Mouse (Mus musculus): Measurements from ENCODE around the gene 4931406C07Rik. TPM values are rescaled to one million over a fixed set of nuclear protein-coding genes. Genes with fewer than 3 reads are reported as not detected.

Gene 4931406C07Rik
- total RNA-seq, 2 experiments from 2014 or later: 5.9 to 6.7 TPM

GRCm38 (mm10) chr9:15298451-15298850 lies 7.8 kb downstream of the 4931406C07Rik start:
- intact Hi-C loops (cut with DNase I; ENCODE audit: low total_unique reads): no loop called here
- no peak for DNase-seq

- intact Hi-C loops (cut with DNase I; ENCODE audit: low total_unique reads): no loop called here
These were observed 9.1 kb downstream of the 4931406C07Rik start for GRCm38 (mm10) chr9:15297112-15297511.

GRCm38 (mm10) chr9:15289251-15289650 lies 17.0 kb downstream of the 4931406C07Rik start:
- intact Hi-C loops (cut with DNase I; ENCODE audit: low total_unique reads): no loop called here
- no peak for DNase-seq

More at GRCm38 (mm10) chr9:15297112-15297511, 9.1 kb downstream of the 4931406C07Rik start:
- DNase-seq: no peak

DNA sequence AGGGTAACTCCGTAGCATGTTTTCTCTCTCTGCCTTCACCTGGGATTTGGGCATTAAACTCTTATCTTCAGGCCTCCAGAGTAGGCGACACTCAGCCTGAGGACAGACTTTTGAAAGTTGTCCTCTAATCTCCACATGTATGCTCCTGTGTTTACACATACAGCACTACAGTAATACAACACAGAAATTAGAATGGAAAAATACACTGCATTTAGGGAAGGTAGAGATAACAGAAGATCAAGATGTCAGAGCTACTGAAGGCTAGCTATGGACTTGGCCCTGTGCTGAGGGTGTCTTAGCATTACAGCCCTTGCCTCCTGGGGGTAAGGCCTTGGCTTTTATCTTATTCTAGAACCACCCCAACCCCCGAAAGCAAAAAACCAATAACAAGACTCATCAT lies 17.8 kb downstream of the 4931406C07Rik start:
- intact Hi-C loops (cut with DNase I; ENCODE audit: low total_unique reads): no loop called here
- no peak for DNase-seq

DNA sequence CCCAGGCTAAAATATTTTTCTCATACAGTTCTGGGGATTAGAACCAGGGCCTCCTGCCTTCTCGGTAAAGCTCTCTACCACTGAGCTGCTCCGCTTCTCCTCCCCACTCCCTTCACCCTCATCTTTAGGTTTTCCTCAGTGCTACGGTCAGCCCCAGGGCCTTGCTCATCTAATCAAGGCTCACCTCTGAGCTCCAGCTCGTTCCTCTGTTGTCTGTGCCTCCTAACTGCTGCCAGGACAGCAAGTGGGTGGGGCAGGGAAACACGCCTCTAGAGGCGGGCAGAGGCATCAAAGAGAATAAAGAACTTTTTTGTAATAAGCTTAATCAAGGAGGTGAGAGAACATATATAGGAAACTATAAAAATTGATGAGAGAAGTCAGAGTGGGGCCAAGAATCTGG lies 18.4 kb downstream of the 4931406C07Rik start:
- no peak for DNase-seq
- intact Hi-C loops (cut with DNase I; ENCODE audit: low total_unique reads): no loop called here

- intact Hi-C loops (cut with DNase I; ENCODE audit: low total_unique reads): no loop called here
- DNase-seq: no peak
These were observed 20.8 kb downstream of the 4931406C07Rik start for GRCm38 (mm10) chr9:15285443-15285842.

GRCm38 (mm10) chr9:15280491-15280879 lies 25.8 kb downstream of the 4931406C07Rik start:
- no peak for DNase-seq

DNA sequence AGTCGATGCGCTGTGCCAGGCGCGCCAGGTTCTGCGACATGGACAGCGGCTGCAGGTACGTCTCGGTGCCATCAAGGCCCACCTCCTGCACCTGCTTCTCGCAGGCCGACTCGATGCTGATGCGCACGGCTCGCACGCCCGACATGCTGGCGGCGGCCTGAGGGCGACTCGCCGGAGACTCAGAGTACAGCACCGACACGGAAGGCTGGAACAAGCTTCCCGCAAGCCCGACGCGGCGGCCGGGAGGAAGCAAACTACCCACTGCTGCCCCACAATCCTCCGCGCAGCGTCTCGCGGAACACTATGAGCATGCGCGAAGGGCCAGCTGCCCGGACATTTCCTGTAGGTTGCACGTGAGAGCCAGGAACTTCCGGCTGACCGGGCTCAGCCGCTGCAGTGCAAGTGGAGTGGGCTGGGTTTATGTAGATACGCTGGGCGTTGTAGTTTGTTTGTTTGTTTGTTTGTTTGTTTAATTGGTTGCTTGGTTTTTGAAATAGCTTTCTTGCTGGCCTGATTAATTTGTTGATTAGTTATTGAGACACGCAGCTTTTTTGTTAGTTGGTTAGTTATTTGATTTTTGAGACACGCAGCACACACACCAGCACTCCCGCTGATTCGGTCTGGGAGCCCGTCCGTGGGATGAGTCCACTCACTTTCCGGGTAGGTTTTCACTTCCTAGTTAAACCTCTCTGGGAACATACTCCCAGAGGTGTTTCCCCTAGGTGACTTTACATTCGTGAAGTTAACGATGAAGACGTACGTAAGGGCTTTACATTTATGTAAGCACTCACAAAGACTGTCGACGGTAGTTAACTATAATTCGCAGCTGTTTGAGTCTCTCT lies 26.4 kb downstream of the 4931406C07Rik start, which contains the start of gene Med17:
Med17 (minus strand) TSS at position 283 of the 842 bp plus-strand sequence.
- DNase-seq: peak; percentile 93
- intact Hi-C loops (cut with DNase I; ENCODE audit: low total_unique reads): no loop called here

More at GRCm38 (mm10) chr9:15280491-15280879, 25.8 kb downstream of the 4931406C07Rik start:
- intact Hi-C loops (cut with DNase I; ENCODE audit: low total_unique reads): no loop called here

DNA sequence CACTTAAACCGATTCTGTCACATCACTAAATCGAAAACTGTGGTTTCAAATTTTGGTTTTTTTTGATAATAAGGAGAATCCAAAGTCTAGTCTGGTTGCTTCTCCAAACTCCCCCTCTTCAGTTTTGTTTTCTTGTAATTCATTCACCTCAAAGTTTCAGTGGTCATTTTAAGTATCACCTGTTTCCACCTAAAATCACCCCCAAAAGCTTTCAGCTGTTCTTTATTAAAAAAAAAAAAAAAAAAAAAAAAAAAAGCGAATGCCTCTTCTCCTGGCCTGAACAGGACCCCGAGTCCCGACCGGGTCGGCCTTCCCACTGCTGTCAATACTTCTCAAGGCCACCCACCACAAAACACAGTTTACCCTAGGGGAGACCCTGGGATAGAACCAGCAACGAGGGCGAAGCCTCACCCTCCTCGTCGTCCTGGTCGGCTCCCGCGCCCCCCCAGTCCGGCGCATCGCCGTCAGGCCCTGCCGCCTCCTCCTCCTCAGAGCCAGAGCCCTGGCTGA lies 27.1 kb downstream of the 4931406C07Rik start:
- no peak for DNase-seq
- intact Hi-C loops (cut with DNase I; ENCODE audit: low total_unique reads): no loop called here

GRCm38 (mm10) chr9:15278343-15278742 lies 27.9 kb downstream of the 4931406C07Rik start:
- intact Hi-C loops (cut with DNase I; ENCODE audit: low total_unique reads): no loop called here
- no peak for DNase-seq

DNA sequence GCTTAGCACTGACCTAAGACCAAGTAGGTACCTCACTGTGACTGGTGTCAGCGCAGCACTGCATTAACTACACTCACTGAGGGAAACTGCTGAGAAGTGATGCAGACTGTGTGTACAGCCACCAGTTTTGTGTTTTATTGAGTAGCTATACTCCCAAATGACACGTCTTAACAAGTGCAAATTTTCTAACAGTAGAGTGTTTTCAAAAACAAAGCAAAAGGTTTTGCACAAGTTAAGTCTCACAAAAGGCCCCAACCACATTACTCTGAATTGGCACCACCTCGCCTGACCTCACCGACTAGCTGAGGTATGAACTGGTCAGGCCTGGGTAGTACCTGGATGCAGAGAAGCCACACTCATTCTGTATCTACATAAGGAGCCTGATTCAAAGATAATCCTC lies 29.4 kb downstream of the 4931406C07Rik start:
- DNase-seq: no peak
- intact Hi-C loops (cut with DNase I; ENCODE audit: low total_unique reads): no loop called here

- intact Hi-C loops (cut with DNase I; ENCODE audit: low total_unique reads): no loop called here
- DNase-seq: no peak
These were observed 32.3 kb downstream of the 4931406C07Rik start for GRCm38 (mm10) chr9:15273981-15274380.

DNA sequence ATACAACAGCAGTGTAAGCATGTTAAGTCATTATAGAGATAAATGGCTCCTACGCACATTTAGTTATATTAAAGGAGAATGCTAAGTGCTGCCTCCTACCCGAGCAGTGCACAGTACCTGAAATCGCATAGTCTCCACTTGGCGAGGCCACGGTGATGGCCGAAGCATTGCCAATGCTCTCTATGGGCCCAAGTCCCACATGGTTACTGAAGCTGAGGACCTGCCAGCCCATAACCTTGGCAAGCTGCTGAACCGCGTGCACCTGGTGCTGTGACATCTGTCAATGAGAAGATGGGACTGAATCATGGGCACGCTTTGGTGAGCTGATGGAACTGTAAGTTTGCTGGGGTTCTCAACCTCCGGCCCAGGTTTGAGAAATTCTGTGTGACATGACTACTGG lies 42.8 kb downstream of the 4931406C07Rik start:
- DNase-seq: no peak
- intact Hi-C loops (cut with DNase I; ENCODE audit: low total_unique reads): no loop called here

DNA sequence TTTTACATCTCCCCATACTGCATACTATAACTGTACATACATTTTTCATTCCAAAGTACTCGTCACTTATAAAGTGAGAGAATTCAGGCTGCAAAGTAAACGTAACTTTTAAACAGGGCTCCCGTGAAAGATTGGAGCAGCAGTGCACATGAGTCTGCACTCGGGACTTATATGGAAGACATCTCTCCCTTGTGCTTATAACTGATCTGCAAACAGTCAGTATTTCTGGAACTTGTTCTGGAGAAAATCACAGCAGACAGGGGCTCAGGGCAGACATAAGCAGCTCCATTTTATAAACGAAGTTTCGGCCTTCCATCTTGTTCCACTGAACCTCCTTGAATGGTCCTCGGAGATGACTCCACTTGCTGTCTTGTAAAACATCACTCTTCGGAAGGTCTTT lies 44.3 kb downstream of the 4931406C07Rik start:
- intact Hi-C loops (cut with DNase I; ENCODE audit: low total_unique reads): no loop called here
- no peak for DNase-seq

DNA sequence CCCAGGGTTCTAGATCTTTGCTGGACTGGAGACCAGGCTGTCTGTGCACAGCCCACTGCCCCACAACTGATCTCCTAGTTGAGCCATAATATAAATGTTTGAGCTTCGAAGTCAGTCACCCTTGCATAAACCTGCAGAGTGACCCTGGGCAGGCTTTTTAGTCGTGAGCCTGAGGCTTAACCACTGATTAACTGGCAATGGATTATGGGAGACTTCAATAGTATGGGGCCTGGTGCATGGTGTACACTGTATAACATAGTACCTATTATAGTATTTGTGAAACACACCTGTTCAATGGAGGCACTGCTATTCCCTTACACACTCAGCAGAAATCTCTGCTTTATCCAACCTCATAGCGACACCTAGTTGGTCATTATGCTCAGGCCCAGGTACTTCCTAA lies 50.0 kb downstream of the 4931406C07Rik start:
- intact Hi-C loops (cut with DNase I; ENCODE audit: low total_unique reads): no loop called here
- DNase-seq: no peak

- intact Hi-C loops (cut with DNase I; ENCODE audit: low total_unique reads): no loop called here
- DNase-seq: no peak
These were observed 51.7 kb downstream of the 4931406C07Rik start for GRCm38 (mm10) chr9:15254501-15254900.

DNA sequence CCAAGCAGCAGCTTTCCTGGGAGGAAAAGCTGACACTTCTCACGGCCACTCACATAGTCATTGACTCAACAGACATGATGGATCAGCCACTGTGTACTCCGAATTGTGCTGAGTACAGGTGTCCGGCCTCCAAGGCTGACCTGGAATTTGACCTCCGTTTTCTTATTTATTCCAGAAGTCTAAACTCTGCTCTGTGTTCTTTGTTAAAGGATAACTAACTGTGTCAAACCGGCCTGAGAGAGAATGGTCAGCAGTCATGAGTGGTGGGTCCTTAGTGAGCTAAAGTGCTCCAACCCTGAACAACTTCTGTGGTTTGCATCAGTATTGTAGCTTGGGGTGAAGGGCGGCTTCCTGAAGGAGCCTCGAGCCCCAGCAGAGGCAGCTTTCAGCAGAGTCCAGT lies 54.1 kb downstream of the 4931406C07Rik start:
- intact Hi-C loops (cut with DNase I; ENCODE audit: low total_unique reads): no loop called here
- DNase-seq: no peak

DNA sequence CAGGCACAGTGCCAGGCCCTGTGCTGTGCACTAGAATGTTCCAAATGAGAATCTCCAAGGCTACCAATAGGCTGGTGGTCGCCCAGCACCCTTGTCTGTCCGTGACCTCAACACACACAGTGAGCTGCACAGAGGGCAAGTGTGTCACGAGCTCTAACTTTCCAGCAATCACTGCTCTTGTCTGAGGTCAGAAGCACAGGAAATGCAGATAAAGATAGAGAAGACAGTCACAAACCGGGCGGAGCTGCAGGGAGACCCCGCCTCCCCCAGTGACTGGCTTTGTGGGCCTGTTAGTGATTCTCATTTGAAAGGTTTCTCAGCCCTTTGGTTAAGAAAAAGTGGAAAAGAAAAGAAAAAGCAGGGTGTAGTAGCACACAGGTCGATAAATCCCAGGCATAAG lies 55.9 kb downstream of the 4931406C07Rik start:
- intact Hi-C loops (cut with DNase I; ENCODE audit: low total_unique reads): no loop called here
- DNase-seq: no peak

- DNase-seq: no peak
- intact Hi-C loops (cut with DNase I; ENCODE audit: low total_unique reads): no loop called here
These were observed 60.8 kb downstream of the 4931406C07Rik start for GRCm38 (mm10) chr9:15245319-15246075.

- DNase-seq: no peak
These were observed 64.1 kb downstream of the 4931406C07Rik start for GRCm38 (mm10) chr9:15242130-15242529.

DNA sequence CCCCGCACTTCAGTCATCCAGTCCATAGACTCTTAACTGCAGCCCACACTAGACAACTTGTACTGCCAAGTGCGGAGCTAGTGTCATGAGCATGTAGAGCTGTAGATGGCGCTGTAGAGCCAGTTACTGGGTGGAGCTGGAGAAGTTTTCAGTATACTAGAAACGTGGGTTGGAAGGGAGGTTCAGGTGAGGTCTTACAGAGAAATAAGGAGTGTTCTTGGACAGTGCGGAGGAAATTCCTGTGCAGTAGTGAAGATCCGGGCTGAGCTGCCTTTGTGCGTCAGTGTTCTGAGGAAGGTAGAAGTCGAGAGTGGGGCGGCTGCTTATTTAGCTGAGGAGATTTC lies 64.7 kb downstream of the 4931406C07Rik start:
- DNase-seq: peak; percentile 23
- intact Hi-C loops (cut with DNase I; ENCODE audit: low total_unique reads): no loop called here

More at GRCm38 (mm10) chr9:15242130-15242529, 64.1 kb downstream of the 4931406C07Rik start:
- intact Hi-C loops (cut with DNase I; ENCODE audit: low total_unique reads): no loop called here

All from gastrocnemius, postnatal 14 days (tissue).